Comparison of ENCODE assay signal across 8 mouse cellular contexts in the genomic region with DNA sequence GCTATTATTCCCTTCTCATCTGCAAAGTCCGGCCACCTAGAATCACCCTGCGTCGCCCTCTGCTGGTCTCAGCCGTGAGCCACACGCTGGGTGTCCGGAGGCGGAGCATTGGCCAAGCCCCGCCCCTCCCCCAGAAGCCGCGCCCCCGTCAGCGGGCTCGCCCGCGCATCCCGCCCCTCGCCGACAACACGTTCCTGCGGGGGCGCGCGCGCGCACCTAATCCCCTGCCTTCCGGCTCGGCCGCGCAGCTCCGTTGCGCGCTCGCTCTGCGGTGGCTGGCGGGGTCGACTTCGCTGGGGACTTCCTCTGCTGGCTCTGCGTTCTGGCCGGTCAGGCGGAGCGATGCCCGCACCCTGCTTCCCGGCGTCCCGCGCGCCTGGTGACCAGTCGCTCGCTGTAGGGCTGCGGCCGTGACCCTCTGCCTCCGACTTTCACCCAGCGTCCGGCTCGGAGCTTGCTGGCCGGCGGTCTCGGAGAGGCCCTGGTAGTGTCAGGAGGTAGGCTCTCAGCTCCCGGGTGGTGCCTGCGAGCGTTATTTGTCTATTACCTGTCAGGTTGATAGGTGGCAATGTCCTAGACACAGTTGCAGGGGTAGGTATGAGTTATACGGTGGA. TPM values are rescaled to one million over a fixed set of nuclear protein-coding genes. Genes with fewer than 3 reads are reported as not detected.
DNase-seq lines count a peak whose midpoint lies in the region; ATAC-seq lines count a peak whose summit lies in the region.

A gene (plus strand): TSS at position 186 of the 614 bp plus-strand sequence.

- H3K27ac ChIP-seq in hindbrain, embryonic 13.5 days: peak within 1 kb of the TSS; percentile 87

- peak within 1 kb of the TSS; percentile 56 for H3K4me3 ChIP-seq in hindbrain, embryonic 13.5 days

- peaks cover 7% of the 10 kb centered on the region for H3K4me1 ChIP-seq in hindbrain, embryonic 13.5 days (replicated peaks)

- WGBS in hindbrain, embryonic 13.5 days: under 1% methylated on average over 60 of the region's 62 CpGs

- ATAC-seq in hindbrain, embryonic 13.5 days (ENCODE audit: low FRiP score): peak; percentile 97

- peak within 1 kb of the TSS; percentile 60 for H3K4me2 ChIP-seq in hindbrain, embryonic 13.5 days

- peaks cover 4% of the 10 kb centered on the region; the same call in 1 of the 2 replicates for H3K36me3 ChIP-seq in hindbrain, embryonic 13.5 days

- H3K9ac ChIP-seq in hindbrain, embryonic 13.5 days: peak within 1 kb of the TSS; percentile 79

- H3K9me3 ChIP-seq in hindbrain, embryonic 13.5 days: no peaks in the 10 kb centered on the region

- no peaks in the 10 kb centered on the region for H3K27me3 ChIP-seq in hindbrain, embryonic 13.5 days

- DNase-seq in Muller cell, postnatal 12 days (ENCODE audit: inconsistent ontology term): peak; percentile 96
- DNase-seq in cerebellum, adult 9-11 months: peak; percentile 94
- DNase-seq in frontal cortex, postnatal 10 days (ENCODE audit: low spot score in 2 of 2): peak; percentile 76 to 91
- DNase-seq in layer of hippocampus, postnatal 25 days (ENCODE audit: extremely low spot score in 1 of 2, low spot score in 1 of 2): peak; percentile 93 to 94
- peak; percentile 88 for DNase-seq in lung, postnatal 25 days (ENCODE audit: low spot score)
- DNase-seq in retina, embryonic 14.5 days (ENCODE audit: low spot score): peak; percentile 94
- DNase-seq in thymus, postnatal 4 days: peak; percentile 98

RNA-seq across cellular contexts. Expression of the gene that starts here (rescaled TPM):
- 11.0 and 11.1 TPM in 2 replicates for polyA plus RNA-seq in hindbrain, embryonic 13.5 days (2015; fragmentation: Nextera tagmentation; extraction: Ambion mirVana)
- total RNA-seq in layer of hippocampus, postnatal 25 days (2021): 10 to 100 TPM; 16.1 to 16.3 TPM

Comparison
In these comparisons a context has a peak if more than half of its experiments do, and no peak if none do; other contexts are left out.
1. Peak in every context shown above with its lines: DNase-seq, ATAC-seq, H3K4me3 ChIP-seq and H3K27ac ChIP-seq.